Mouse (Mus musculus) left cerebral cortex, postnatal 4 days (tissue): ENCODE results near the gene Lcn10. TPM values are rescaled to one million over a fixed set of nuclear protein-coding genes. Genes with fewer than 3 reads are reported as not detected.
A peak's percentile ranks its signal among the peaks of the same experiment; 100 is the strongest.
"Not testable (repeated sequence)": the region's sequence is repeated elsewhere in the genome, so short reads cannot be mapped to it uniquely, and the experiment has no call there.

Experiments
- DNase-seq: peaks from one replicate; pipeline ENCODE4 v3.0.0-alpha.2; 2022
- intact Hi-C: fragments of 180-260 bp; cut with DNase I; formaldehyde crosslinking; loops from one replicate; pipeline ENCODE4 v1.15.1; 2025
- total RNA-seq, 2 experiments: library from RNA; stranded (reverse); gene quantifications; 2 replicates each; pipeline ENCODE4 v1.2.3; 2021

Gene Lcn10
- total RNA-seq, 2 experiments from 2014 or later = not detected

GRCm38 (mm10) chr2:25706643-25707481 is 24.3 kb downstream of the Lcn10 start, which contains the start of gene Bmyc:
Gene Bmyc, plus strand, starts transcription at chr2:25706739.
- intact Hi-C loops = no loop called here
- DNase-seq = peak; percentile 90

- intact Hi-C loops = no loop called here
- peak; percentile 56 for DNase-seq
Observed at GRCm38 (mm10) chr2:25708121-25708520, 25.6 kb downstream of the Lcn10 start.

GRCm38 (mm10) chr2:25709056-25709455 is 26.5 kb downstream of the Lcn10 start:
- intact Hi-C loops, DNase-seq: not testable (repeated sequence)

GRCm38 (mm10) chr2:25709791-25710190 is 27.3 kb downstream of the Lcn10 start:
- intact Hi-C loops, DNase-seq: not testable (repeated sequence)

GRCm38 (mm10) chr2:25711641-25712040 is 29.1 kb downstream of the Lcn10 start:
- intact Hi-C loops, DNase-seq: not testable (repeated sequence)

- intact Hi-C loops = no loop called here
Observed at GRCm38 (mm10) chr2:25717222-25717621, 34.7 kb downstream of the Lcn10 start.

GRCm38 (mm10) chr2:25733199-25733930 is 50.8 kb downstream of the Lcn10 start:
- intact Hi-C loops = no loop called here
- DNase-seq = no peak

More at GRCm38 (mm10) chr2:25717222-25717621, 34.7 kb downstream of the Lcn10 start:
- no peak for DNase-seq

Other genes starting within 250 kb of the Lcn10 start
- under 1 TPM in 1 of 2 experiments, not detected in 1; 0.52 TPM for gene Clic3, start 225.9 kb upstream of the Lcn10 start, total RNA-seq
- gene Paxx, start 221.6 kb upstream of the Lcn10 start, total RNA-seq = 10 to 100 TPM; 83.1 to 92.4 TPM
- gene Ptgds, start 212.7 kb upstream of the Lcn10 start, total RNA-seq = 100 to 1,000 TPM; 665 to 881 TPM
- not detected for gene Lcn12, start 188.8 kb upstream of the Lcn10 start, total RNA-seq
- gene Fbxw5, start 182.0 kb upstream of the Lcn10 start, total RNA-seq = 100 to 1,000 TPM; 117 TPM
- 1 to 10 TPM in 1 of 2 experiments, under 1 TPM in 1; 0.98 to 1.3 TPM for gene C8g, start 181.0 kb upstream of the Lcn10 start, total RNA-seq
- gene Traf2, start 135.8 kb upstream of the Lcn10 start, total RNA-seq = 1 to 10 TPM; 7.5 to 8.6 TPM
- 100 to 1,000 TPM; 154 to 155 TPM for gene Edf1, start 124.9 kb upstream of the Lcn10 start, total RNA-seq
- gene Mamdc4, start 107.9 kb upstream of the Lcn10 start, total RNA-seq = 1 to 10 TPM; 1.8 to 2.9 TPM
- 10 to 100 TPM; 77.1 to 79.5 TPM for gene Phpt1, start 107.5 kb upstream of the Lcn10 start, total RNA-seq
- 10 to 100 TPM; 49.0 to 59.4 TPM for gene Ajm1, start 101.0 kb upstream of the Lcn10 start, total RNA-seq
- gene Rabl6, start 74.2 kb upstream of the Lcn10 start, total RNA-seq = 10 to 100 TPM; 85.9 to 87.1 TPM
- not detected for gene Ccdc183, start 65.0 kb upstream of the Lcn10 start, total RNA-seq
- 10 to 100 TPM; 21.7 to 27.1 TPM for gene Tmem141, start 60.7 kb upstream of the Lcn10 start, total RNA-seq
- 1 to 10 TPM; 1.0 to 1.6 TPM for gene Fcna, start 54.7 kb upstream of the Lcn10 start, total RNA-seq
- gene Lcn8, start 29.6 kb upstream of the Lcn10 start, total RNA-seq = not detected
- not detected for gene Lcn5, start 24.8 kb upstream of the Lcn10 start, total RNA-seq
- gene Lcn6, start 5.9 kb upstream of the Lcn10 start, total RNA-seq = not detected
- gene Obp2a, start 17.3 kb downstream of the Lcn10 start, total RNA-seq = not detected
- 10 to 100 TPM; 75.2 to 76.6 TPM for gene Bmyc, start 24.0 kb downstream of the Lcn10 start, total RNA-seq
- not detected for gene Obp2b, start 54.3 kb downstream of the Lcn10 start, total RNA-seq
- not detected for gene Lcn3, start 82.8 kb downstream of the Lcn10 start, total RNA-seq
- not detected for gene Lcn11, start 94.3 kb downstream of the Lcn10 start, total RNA-seq
- not detected for gene Gm13539, start 99.5 kb downstream of the Lcn10 start, total RNA-seq
- not detected for gene Glt6d1, start 133.1 kb downstream of the Lcn10 start, total RNA-seq
- not detected for gene Lcn9, start 140.4 kb downstream of the Lcn10 start, total RNA-seq
- gene Sohlh1, start 164.5 kb downstream of the Lcn10 start, total RNA-seq = not detected
- gene Kcnt1, start 181.0 kb downstream of the Lcn10 start, total RNA-seq = 10 to 100 TPM; 62.7 to 81.2 TPM